ENCODE assay signal across 23 mouse cellular contexts in genomic region chr3:142281656-142282055, GRCm38 (mm10).
DNase-seq lines count a peak whose midpoint lies in the region; ATAC-seq and TF ChIP-seq lines count a peak whose summit lies in the region.
"Had no signal": no experiment of that assay in that cellular context is flagged by ENCODE, and none has a peak within 500 bp of the region (broad histone marks: within the 10 kb centered on the region; RNA-seq: fewer than 3 reads in every experiment).

No protein-coding gene starts in this region.

- peak overlapping the region; percentile 21; the same call in 1 of the 2 replicates for H3K27ac ChIP-seq in heart, embryonic 15.5 days
- peak overlapping the region; percentile 27 for H3K27ac ChIP-seq in kidney, embryonic 16.5 days (ENCODE audit: low read length)
- H3K27ac ChIP-seq in kidney, embryonic 14.5 days (ENCODE audit: low read depth, low read length): no peak overlapping the region
- H3K27ac ChIP-seq in neural tube, embryonic 12.5 days: no peak overlapping the region
- no peak overlapping the region for H3K27ac ChIP-seq in stomach, postnatal 0 days (replicated peaks)
- H3K27ac ChIP-seq: embryonic facial prominence, embryonic 13.5 days; forebrain, embryonic 12.5 days; heart, embryonic 10.5 days; hindbrain, embryonic 14.5 days had no signal

- peaks cover 23% of the 10 kb centered on the region for H3K4me1 ChIP-seq in heart, embryonic 15.5 days (replicated peaks)
- H3K4me1 ChIP-seq in kidney, embryonic 16.5 days (ENCODE audit: insufficient read depth, low read length): peaks cover 7% of the 10 kb centered on the region; the same call in 1 of the 2 replicates
- no peaks in the 10 kb centered on the region for H3K4me1 ChIP-seq in kidney, embryonic 14.5 days (ENCODE audit: control insufficient read depth, insufficient read depth, low read length)
- no peaks in the 10 kb centered on the region for H3K4me1 ChIP-seq in neural tube, embryonic 12.5 days
- H3K4me1 ChIP-seq in stomach, postnatal 0 days (replicated peaks; ENCODE audit: control insufficient read depth, insufficient read depth): no peaks in the 10 kb centered on the region
- H3K4me1 ChIP-seq: forebrain, embryonic 12.5 days had no signal

- DNase-seq in heart, postnatal 14 days: no peak
- no peak for DNase-seq in neural tube, embryonic 10.5 days (ENCODE audit: extremely low spot score, low spot score)
- no peak for DNase-seq in stomach, postnatal 0 days (ENCODE audit: low spot score)
- no peak for DNase-seq in embryo, embryonic 10 days (ENCODE audit: low spot score)
- DNase-seq: adrenal gland, adult 2 months; cerebellum, adult 11 months; cerebellum, adult 9-11 months; gastrocnemius, postnatal 36 days; kidney, adult 11 months; kidney, postnatal 10 days; left cerebral cortex, postnatal 4 days; lung, postnatal 4 days; retina, postnatal 1 day; right cerebral cortex, postnatal 25 days had no signal

- ATAC-seq in heart, embryonic 15.5 days (replicated peaks; ENCODE audit: insufficient number of reproducible peaks, insufficient read depth, low FRiP score, low read depth): no peak
- no peak for ATAC-seq in kidney, embryonic 16.5 days (ENCODE audit: low FRiP score, low TSS enrichment)
- no peak; the same call in 1 of the 2 replicates for ATAC-seq in kidney, embryonic 14.5 days (ENCODE audit: low FRiP score, low TSS enrichment)
- peak; percentile 9; the same call in 1 of the 2 replicates for ATAC-seq in neural tube, embryonic 12.5 days (ENCODE audit: low FRiP score, low read depth)
- ATAC-seq in stomach, postnatal 0 days (ENCODE audit: low FRiP score, low TSS enrichment): 0 out of 2 replicates have a peak, but pooled peaks have one; percentile 27

- no peaks in the 10 kb centered on the region for H3K9me3 ChIP-seq in heart, embryonic 15.5 days (replicated peaks)
- H3K9me3 ChIP-seq in kidney, embryonic 16.5 days (ENCODE audit: low read length): no peaks in the 10 kb centered on the region
- no peaks in the 10 kb centered on the region for H3K9me3 ChIP-seq in kidney, embryonic 14.5 days (ENCODE audit: control insufficient read depth, low read length)
- no peaks in the 10 kb centered on the region for H3K9me3 ChIP-seq in neural tube, embryonic 12.5 days
- H3K9me3 ChIP-seq in stomach, postnatal 0 days (ENCODE audit: control insufficient read depth, low read length): no peaks in the 10 kb centered on the region
- H3K9me3 ChIP-seq: embryonic facial prominence, embryonic 13.5 days; forebrain, embryonic 12.5 days; heart, embryonic 10.5 days had no signal

- H3K4me2 ChIP-seq in heart, embryonic 15.5 days: no peak overlapping the region
- H3K4me2 ChIP-seq in kidney, embryonic 16.5 days (replicated peaks; ENCODE audit: low read depth, low read length): no peak overlapping the region
- H3K4me2 ChIP-seq in kidney, embryonic 14.5 days (replicated peaks; ENCODE audit: low read depth, low read length): no peak overlapping the region
- no peak overlapping the region for H3K4me2 ChIP-seq in neural tube, embryonic 12.5 days (replicated peaks)
- H3K4me2 ChIP-seq in stomach, postnatal 0 days (replicated peaks; ENCODE audit: low read depth): no peak overlapping the region
- H3K4me2 ChIP-seq: embryonic facial prominence, embryonic 13.5 days; forebrain, embryonic 12.5 days; hindbrain, embryonic 14.5 days had no signal

- no peak for TF ChIP-seq CTCF in stomach, postnatal 0 days (IDR thresholded peaks at IDR 0.05; ENCODE audit: low read depth)

- H3K9ac ChIP-seq in heart, embryonic 15.5 days: no peak overlapping the region
- no peak overlapping the region for H3K9ac ChIP-seq in kidney, embryonic 16.5 days (replicated peaks; ENCODE audit: low read length)
- no peak overlapping the region for H3K9ac ChIP-seq in kidney, embryonic 14.5 days (ENCODE audit: low read depth, low read length)
- H3K9ac ChIP-seq in neural tube, embryonic 12.5 days: no peak overlapping the region
- no peak overlapping the region for H3K9ac ChIP-seq in stomach, postnatal 0 days (ENCODE audit: low read length)
- H3K9ac ChIP-seq: embryonic facial prominence, embryonic 13.5 days; forebrain, embryonic 12.5 days; hindbrain, embryonic 14.5 days had no signal

- intact Hi-C loops in heart, postnatal 14 days (cut with DNase I): loop anchor here (2.0 kb wide), 1 partner anchor 195 kb away; no protein-coding TSS in a partner anchor

- 66% methylated on average over 7 of the region's 7 CpGs for WGBS in heart, embryonic 15.5 days
- 87% methylated on average over 7 of the region's 7 CpGs for WGBS in kidney, embryonic 16.5 days
- 90% methylated on average over 7 of the region's 7 CpGs for WGBS in kidney, embryonic 14.5 days
- 90% methylated on average over 7 of the region's 7 CpGs for WGBS in neural tube, embryonic 12.5 days
- 80% methylated on average over 7 of the region's 7 CpGs for WGBS in stomach, postnatal 0 days

- H3K4me3 ChIP-seq in heart, embryonic 15.5 days: no peak overlapping the region
- no peak overlapping the region for H3K4me3 ChIP-seq in kidney, embryonic 16.5 days (ENCODE audit: low read length)
- no peak overlapping the region for H3K4me3 ChIP-seq in kidney, embryonic 14.5 days (ENCODE audit: low read length)
- no peak overlapping the region for H3K4me3 ChIP-seq in neural tube, embryonic 12.5 days
- H3K4me3 ChIP-seq in stomach, postnatal 0 days (ENCODE audit: low read depth, low read length): no peak overlapping the region
- H3K4me3 ChIP-seq: embryonic facial prominence, embryonic 13.5 days; erythroblast, embryonic 14.5 days; forebrain, embryonic 12.5 days; heart, embryonic 10.5 days had no signal

- no peak for TF ChIP-seq EP300 in stomach, postnatal 0 days (optimal IDR thresholded peaks at IDR 0.05)

- peaks cover 14% of the 10 kb centered on the region for H3K36me3 ChIP-seq in heart, embryonic 15.5 days
- H3K36me3 ChIP-seq in kidney, embryonic 16.5 days (ENCODE audit: insufficient read depth, low read length): peaks cover 12% of the 10 kb centered on the region; the same call in 1 of the 2 replicates
- H3K36me3 ChIP-seq in kidney, embryonic 14.5 days (ENCODE audit: control insufficient read depth, insufficient read depth, low read length): no peaks in the 10 kb centered on the region
- no peaks in the 10 kb centered on the region for H3K36me3 ChIP-seq in neural tube, embryonic 12.5 days
- no peaks in the 10 kb centered on the region for H3K36me3 ChIP-seq in stomach, postnatal 0 days (ENCODE audit: control insufficient read depth, insufficient read depth, low read length)
- H3K36me3 ChIP-seq: embryonic facial prominence, embryonic 13.5 days; forebrain, embryonic 12.5 days had no signal

- H3K27me3 ChIP-seq in heart, embryonic 15.5 days: no peaks in the 10 kb centered on the region
- no peaks in the 10 kb centered on the region for H3K27me3 ChIP-seq in kidney, embryonic 16.5 days (ENCODE audit: insufficient read depth, low read length)
- no peaks in the 10 kb centered on the region for H3K27me3 ChIP-seq in kidney, embryonic 14.5 days (ENCODE audit: control insufficient read depth, insufficient read depth, low read length)
- H3K27me3 ChIP-seq in neural tube, embryonic 12.5 days (replicated peaks): no peaks in the 10 kb centered on the region
- H3K27me3 ChIP-seq in stomach, postnatal 0 days (ENCODE audit: control insufficient read depth, insufficient read depth, low read length): no peaks in the 10 kb centered on the region
- H3K27me3 ChIP-seq: forebrain, embryonic 12.5 days had no signal

Comparison
In these comparisons a context has a peak if more than half of its experiments do, and no peak if none do; other contexts are left out.
1. H3K27ac ChIP-seq: peak in heart, embryonic 15.5 days (single experiment) and kidney, embryonic 16.5 days (single experiment); none in kidney, embryonic 14.5 days (single experiment), neural tube, embryonic 12.5 days (single experiment) and stomach, postnatal 0 days (single experiment).
2. ATAC-seq: peak in neural tube, embryonic 12.5 days (single experiment) and stomach, postnatal 0 days (single experiment); none in heart, embryonic 15.5 days (single experiment), kidney, embryonic 16.5 days (single experiment) and kidney, embryonic 14.5 days (single experiment).